ENCODE assay signal across 9 mouse cellular contexts in the genomic region with DNA sequence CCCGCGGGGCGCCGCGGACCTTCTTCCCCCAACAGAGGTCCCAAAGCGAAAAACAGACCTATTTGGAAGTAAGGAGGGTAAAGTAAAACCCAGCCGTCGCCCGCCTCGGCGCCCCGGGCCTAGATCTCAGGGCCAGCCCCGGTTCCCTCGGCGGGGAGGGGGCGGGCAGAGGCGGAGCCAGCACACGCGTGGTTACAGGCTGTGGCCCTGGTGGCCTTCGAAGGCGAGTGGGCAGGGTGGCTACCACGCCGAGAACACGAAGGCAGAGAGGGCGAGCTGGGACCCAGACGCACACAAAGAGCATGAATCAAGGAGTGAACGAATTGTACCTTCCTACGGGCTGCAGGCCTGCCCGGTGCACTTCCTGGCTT. TPM values are rescaled to one million over a fixed set of nuclear protein-coding genes. Genes with fewer than 3 reads are reported as not detected.
A peak's percentile ranks its signal among the peaks of the same experiment; 100 is the strongest.
DNase-seq lines count a peak whose midpoint lies in the region; ATAC-seq lines count a peak whose summit lies in the region.
"Had no signal": no experiment of that assay in that cellular context is flagged by ENCODE, and none has a peak within 500 bp of the region (broad histone marks: within the 10 kb centered on the region; RNA-seq: fewer than 3 reads in every experiment).

No protein-coding gene starts in this region.

- WGBS in heart, embryonic 11.5 days (ENCODE audit: insufficient replicate concordance) = 22% methylated on average over 29 of the region's 29 CpGs

- H3K9me3 ChIP-seq in heart, embryonic 11.5 days (replicated peaks; ENCODE audit: control insufficient read depth, low read length) = no peaks in the 10 kb centered on the region

- DNase-seq in heart, postnatal 10 days = no peak
- DNase-seq in ES-CJ7 (ENCODE audit: low read depth, low spot score) = peak; percentile 51
- DNase-seq in natural killer cell, adult 2 months (ENCODE audit: low spot score in 2 of 2) = no peak
- no peak for DNase-seq in Muller cell, postnatal 12 days (ENCODE audit: inconsistent ontology term)
- no peak for DNase-seq in right cerebral cortex, postnatal 10 days (ENCODE audit: low spot score in 2 of 2)

- H3K4me1 ChIP-seq in heart, embryonic 11.5 days (ENCODE audit: control insufficient read depth, insufficient read depth, low read length) = peaks cover 5% of the 10 kb centered on the region; the same call in 1 of the 2 replicates

- no peaks in the 10 kb centered on the region for H3K27me3 ChIP-seq in heart, embryonic 11.5 days (ENCODE audit: control insufficient read depth, insufficient read depth, low read length)

- intact Hi-C loops in heart, postnatal 10 days (cut with DNase I) = no loop called here

- peak; percentile 47; the same call in 1 of the 2 replicates for ATAC-seq in heart, embryonic 11.5 days (replicated peaks; ENCODE audit: insufficient number of reproducible peaks, low FRiP score, low TSS enrichment)
- ATAC-seq in granulocyte monocyte progenitor cell, adult 5-6 weeks (replicated peaks; ENCODE audit: poor library complexity, severe bottlenecking) = peak; percentile 48
- peak; percentile 51 for ATAC-seq in megakaryocyte, adult 5-6 weeks (ENCODE audit: poor library complexity, severe bottlenecking)

- H3K9ac ChIP-seq in heart, embryonic 11.5 days (ENCODE audit: low read depth, low read length) = peak overlapping the region; percentile 81

- no peaks in the 10 kb centered on the region for H3K36me3 ChIP-seq in heart, embryonic 11.5 days (ENCODE audit: control insufficient read depth, insufficient read depth, low read length)
- H3K36me3 ChIP-seq: G1E had no signal

- H3K4me2 ChIP-seq in heart, embryonic 11.5 days = peak overlapping the region; percentile 74

- H3K27ac ChIP-seq in heart, embryonic 11.5 days (ENCODE audit: low read depth, low read length) = no peak overlapping the region

- peak overlapping the region; percentile 44 for H3K4me3 ChIP-seq in heart, embryonic 11.5 days (ENCODE audit: low read depth, low read length)

RNA-seq across cellular contexts. Expression of gene Gm10190, which starts 0.4 kb away (rescaled TPM):
- polyA plus RNA-seq in heart, embryonic 11.5 days (2014; fragmentation: Nextera tagmentation; extraction: Ambion mirVana) = 1.5 TPM in 1 of 2 replicates, not detected in the other
- 1 to 10 TPM; 1.1 to 2.5 TPM for total RNA-seq in heart, postnatal 10 days (2021)
- total RNA-seq in granulocyte monocyte progenitor cell, adult 5-6 weeks (2014; fragmentation: Nextera tagmentation) = not detected in 2 replicates
- total RNA-seq in granulocyte monocyte progenitor cell, adult 5-6 weeks (2017) = not detected in 2 replicates
- total RNA-seq in megakaryocyte, adult 5-6 weeks (2015) = not detected in 2 replicates
- not detected in 2 replicates for total RNA-seq in megakaryocyte, adult 5-6 weeks (2017)
- total RNA-seq: G1E had no signal
- polyA plus RNA-seq: G1E had no signal
